Mouse (Mus musculus) intestine, embryonic 14.5 days (tissue): ENCODE data around the gene Hamp2. TPM values are rescaled to one million over a fixed set of nuclear protein-coding genes. Genes with fewer than 3 reads are reported as not detected.

Source experiments
- ATAC-seq: fragments of 200-750 bp; cut with Nextera tagmentation; replicated peaks from 2 replicates; pipeline ENCODE4 v1.8.0; 2017; ENCODE audit warnings: low read depth, moderate number of reproducible peaks, moderate TSS enrichment, moderate library complexity; ENCODE audit not compliant: low FRiP score, low TSS enrichment
- DNase-seq: peaks from one replicate; pipeline ENCODE4 v3.0.0-alpha.2; 2018; ENCODE audit warnings: low spot score
- H3K27ac ChIP-seq: fragments of 300-500 bp; sonication (generic); 2 replicates; pipeline ENCODE4 v1.5.1; 2014; ENCODE audit warnings: low read depth, mild to moderate bottlenecking, control low read depth
- H3K27me3 ChIP-seq: fragments of 300-500 bp; sonication (generic); replicated peaks from 2 replicates; pipeline ENCODE4 v1.6.1; 2014; ENCODE audit warnings: low read length, control low read depth; ENCODE audit not compliant: control insufficient read depth, insufficient read depth
- H3K36me3 ChIP-seq: fragments of 300-500 bp; sonication (generic); 2 replicates; pipeline ENCODE4 v1.6.1; 2014; ENCODE audit warnings: low read length, control low read depth; ENCODE audit not compliant: control insufficient read depth, insufficient read depth
- H3K4me1 ChIP-seq: fragments of 300-500 bp; sonication (generic); replicated peaks from 2 replicates; pipeline ENCODE4 v1.6.1; 2014; ENCODE audit warnings: low read length, control low read depth, mixed read lengths; ENCODE audit not compliant: control insufficient read depth, insufficient read depth
- H3K4me2 ChIP-seq: fragments of 300-500 bp; sonication (generic); 2 replicates; pipeline ENCODE4 v1.6.1; 2014; ENCODE audit warnings: low read length
- H3K4me3 ChIP-seq: fragments of 300-500 bp; sonication (generic); 2 replicates; pipeline ENCODE4 v1.5.1; 2014; ENCODE audit warnings: low read depth, low read length, control low read depth, mixed read lengths
- H3K9ac ChIP-seq: fragments of 300-500 bp; sonication (generic); 2 replicates; pipeline ENCODE4 v1.6.1; 2014; ENCODE audit warnings: mild to moderate bottlenecking, low read length
- H3K9me3 ChIP-seq: fragments of 300-500 bp; sonication (generic); 2 replicates; pipeline ENCODE4 v1.6.1; 2016; ENCODE audit warnings: low read length, control low read depth; ENCODE audit not compliant: control insufficient read depth
- WGBS: fragments of 180-500 bp; shearing (Covaris S2); extraction: QIAGEN DNeasy Blood & Tissue Kit; methylation state at CpG from one replicate; pipeline ENCODE4 v1.1.7; 2014; 5-methylcytosine and 5-hydroxymethylcytosine counted together
- polyA plus RNA-seq: library from polyadenylated mRNA; unstranded; fragments of >200 nt; fragmentation: Nextera tagmentation; extraction: Ambion mirVana; gene quantifications from 2 replicates; pipeline ENCODE4 v1.2.1, GENCODE M21; 2014

Hamp2 gene
- polyA plus RNA-seq, 1 experiment from 2014 or later: not detected

GRCm38 (mm10) chr7:30878950-30879349 is 45.5 kb downstream of the Hamp2 start:
- Histone ChIP-seq H3K4me2 (no peak overlapping the region), H3K36me3 (no peaks in the 10 kb centered on the region), H3K27ac (no peak overlapping the region), H3K9ac (no peak overlapping the region), H3K27me3 (no peaks in the 10 kb centered on the region), H3K4me1 (no peaks in the 10 kb centered on the region), H3K9me3 (no peaks in the 10 kb centered on the region), H3K4me3 (no peak overlapping the region)
- no peak for DNase-seq
- 79% methylated on average over 6 of the region's 6 CpGs for WGBS
- no peak for ATAC-seq

GRCm38 (mm10) chr7:30873083-30873482 is 51.4 kb downstream of the Hamp2 start:
- Histone ChIP-seq H3K4me1 (no peaks in the 10 kb centered on the region), H3K9me3 (no peaks in the 10 kb centered on the region), H3K4me3 (no peak overlapping the region), H3K4me2 (no peak overlapping the region), H3K27ac (no peak overlapping the region), H3K27me3 (peaks cover 4% of the 10 kb centered on the region; the same call in 1 of the 2 replicates), H3K36me3 (no peaks in the 10 kb centered on the region), H3K9ac (no peak overlapping the region)
- ATAC-seq (no peak; the same call in 1 of the 2 replicates), DNase-seq (peak; percentile 86)
- 20% methylated on average over 15 of the region's 15 CpGs for WGBS

Other genes starting within 250 kb of the Hamp2 start
- 1.4 TPM in 2 replicates for gene 2200002J24Rik, start 225.8 kb downstream of the Hamp2 start, polyA plus RNA-seq
- 1.0 and 2.2 TPM in 2 replicates for gene Atp4a, start 212.5 kb downstream of the Hamp2 start, polyA plus RNA-seq
- gene Tmem147, start 195.1 kb downstream of the Hamp2 start, polyA plus RNA-seq: 213 and 238 TPM in 2 replicates
- 0.51 TPM in 1 of 2 replicates, not detected in the other for gene Gapdhs, start 181.0 kb downstream of the Hamp2 start, polyA plus RNA-seq
- 1.5 and 2.7 TPM in 2 replicates for gene Sbsn, start 173.2 kb downstream of the Hamp2 start, polyA plus RNA-seq
- 0.61 and 1.3 TPM in 2 replicates for gene Dmkn, start 160.9 kb downstream of the Hamp2 start, polyA plus RNA-seq
- 0.80 and 0.86 TPM in 2 replicates for gene Krtdap, start 136.8 kb downstream of the Hamp2 start, polyA plus RNA-seq
- gene Ffar2, start 100.9 kb downstream of the Hamp2 start, polyA plus RNA-seq: 2.4 and 5.9 TPM in 2 replicates
- gene Ffar3, start 68.5 kb downstream of the Hamp2 start, polyA plus RNA-seq: 0.32 and 0.39 TPM in 2 replicates
- 0.14 TPM in 1 of 2 replicates, not detected in the other for gene Ffar1, start 63.1 kb downstream of the Hamp2 start, polyA plus RNA-seq
- 0.12 TPM in 1 of 2 replicates, not detected in the other for gene Cd22, start 44.3 kb downstream of the Hamp2 start, polyA plus RNA-seq
- 0.22 and 0.35 TPM in 2 replicates for gene Mag, start 9.8 kb downstream of the Hamp2 start, polyA plus RNA-seq
- not detected in 2 replicates for gene Hamp, start 19.4 kb upstream of the Hamp2 start, polyA plus RNA-seq
- 22.3 and 22.7 TPM in 2 replicates for gene Usf2, start 32.1 kb upstream of the Hamp2 start, polyA plus RNA-seq
- 123 and 135 TPM in 2 replicates for gene Lsr, start 48.8 kb upstream of the Hamp2 start, polyA plus RNA-seq
- gene Fam187b, start 49.1 kb upstream of the Hamp2 start, polyA plus RNA-seq: 7.1 and 9.4 TPM in 2 replicates
- 18.1 and 22.8 TPM in 2 replicates for gene Fxyd5, start 117.8 kb upstream of the Hamp2 start, polyA plus RNA-seq
- 21.1 and 23.0 TPM in 2 replicates for gene Fxyd7, start 126.8 kb upstream of the Hamp2 start, polyA plus RNA-seq
- gene Fxyd1, start 132.5 kb upstream of the Hamp2 start, polyA plus RNA-seq: 71.8 and 74.1 TPM in 2 replicates
- 1.2 and 2.4 TPM in 2 replicates for gene Lgi4, start 134.7 kb upstream of the Hamp2 start, polyA plus RNA-seq
- 70.2 and 71.5 TPM in 2 replicates for gene Fxyd3, start 152.0 kb upstream of the Hamp2 start, polyA plus RNA-seq
- gene Hpn, start 190.6 kb upstream of the Hamp2 start, polyA plus RNA-seq: 23.5 and 29.0 TPM in 2 replicates
- gene Scn1b, start 202.3 kb upstream of the Hamp2 start, polyA plus RNA-seq: 0.99 and 2.4 TPM in 2 replicates
- gene Gramd1a, start 231.2 kb upstream of the Hamp2 start, polyA plus RNA-seq: 54.2 and 66.2 TPM in 2 replicates